Mouse (Mus musculus) forebrain, embryonic 14.5 days (tissue): Measurements from ENCODE around the gene Cntn1. TPM values are rescaled to one million over a fixed set of nuclear protein-coding genes. Genes with fewer than 3 reads are reported as not detected.
A peak's percentile ranks its signal among the peaks of the same experiment; 100 is the strongest.

Source experiments
- ATAC-seq: fragments of 200-750 bp; cut with Nextera tagmentation; 2 replicates; pipeline ENCODE4 v1.8.0; 2017; ENCODE audit warnings: mild to moderate bottlenecking, moderate library complexity
- DNase-seq: peaks from one replicate; pipeline ENCODE4 v3.0.0-alpha.2; 2015; ENCODE audit warnings: low spot score
- H3K27ac ChIP-seq: fragments of 300-500 bp; sonication (generic); 2 replicates; pipeline ENCODE4 v1.5.1; 2014; ENCODE audit warnings: low read depth, mild to moderate bottlenecking, control low read depth, low read length, moderate library complexity
- H3K27me3 ChIP-seq: fragments of 300-500 bp; sonication (generic); replicated peaks from 2 replicates; pipeline ENCODE4 v1.6.1; 2014; ENCODE audit warnings: low read length, control low read depth, mixed read lengths; ENCODE audit not compliant: control insufficient read depth, insufficient read depth
- H3K36me3 ChIP-seq: fragments of 300-500 bp; sonication (generic); 2 replicates; pipeline ENCODE4 v1.6.1; 2014; ENCODE audit warnings: low read length, control low read depth; ENCODE audit not compliant: control insufficient read depth, insufficient read depth
- H3K4me1 ChIP-seq: fragments of 300-500 bp; sonication (generic); 2 replicates; pipeline ENCODE4 v1.6.1; 2014; ENCODE audit warnings: antibody characterized with exemption, low read length, control low read depth; ENCODE audit not compliant: control insufficient read depth, insufficient read depth
- H3K4me2 ChIP-seq: fragments of 300-500 bp; sonication (generic); 2 replicates; pipeline ENCODE4 v1.6.1; 2014; ENCODE audit warnings: mild to moderate bottlenecking, control low read depth, low read length
- H3K4me3 ChIP-seq: fragments of 300-500 bp; sonication (generic); 2 replicates; pipeline ENCODE4 v1.5.1; 2014; ENCODE audit warnings: low read depth, low read length, control low read depth
- H3K9ac ChIP-seq: fragments of 300-500 bp; sonication (generic); 2 replicates; pipeline ENCODE4 v1.6.1; 2014; ENCODE audit warnings: mild to moderate bottlenecking, low read length, control low read depth, moderate library complexity
- H3K9me3 ChIP-seq: fragments of 300-500 bp; sonication (generic); replicated peaks from 2 replicates; pipeline ENCODE4 v1.6.1; 2016; ENCODE audit warnings: low read length, control low read depth, mixed read lengths; ENCODE audit not compliant: control insufficient read depth
- WGBS: fragments of 180-500 bp; shearing (Covaris S2); extraction: QIAGEN DNeasy Blood & Tissue Kit; methylation state at CpG from one replicate; pipeline ENCODE4 v1.1.7; 2014; 5-methylcytosine and 5-hydroxymethylcytosine counted together
- polyA plus RNA-seq: library from polyadenylated mRNA; unstranded; fragments of >200 nt; fragmentation: Nextera tagmentation; extraction: Ambion mirVana; gene quantifications from 2 replicates; pipeline ENCODE4 v1.2.1, GENCODE M21; 2014

The Cntn1 gene
- polyA plus RNA-seq, 1 experiment from 2014 or later, result 23.4 TPM

GRCm38 (mm10) chr15:92099410-92100174 is 48.6 kb downstream of the Cntn1 start:
- no peaks in the 10 kb centered on the region for H3K27me3 ChIP-seq
- 62% methylated on average over 5 of the region's 5 CpGs for WGBS

GRCm38 (mm10) chr15:92101956-92102355 is 51.0 kb downstream of the Cntn1 start:
- no peak overlapping the region for H3K4me2 ChIP-seq
- WGBS, result 84% methylated on average over 9 of the region's 9 CpGs
- H3K9me3 ChIP-seq, result no peaks in the 10 kb centered on the region
- H3K27me3 ChIP-seq, result no peaks in the 10 kb centered on the region
- H3K27ac ChIP-seq, result no peak overlapping the region
- no peak overlapping the region for H3K9ac ChIP-seq
- H3K36me3 ChIP-seq, result no peaks in the 10 kb centered on the region
- no peak overlapping the region for H3K4me3 ChIP-seq
- DNase-seq, result no peak
- no peaks in the 10 kb centered on the region for H3K4me1 ChIP-seq
- no peak for ATAC-seq

More at GRCm38 (mm10) chr15:92099410-92100174, 48.6 kb downstream of the Cntn1 start:
- Histone ChIP-seq H3K9me3 (no peaks in the 10 kb centered on the region), H3K4me2 (no peak overlapping the region), H3K4me1 (no peaks in the 10 kb centered on the region), H3K4me3 (no peak overlapping the region), H3K27ac (no peak overlapping the region), H3K36me3 (no peaks in the 10 kb centered on the region), H3K9ac (no peak overlapping the region)
- peak; percentile 7 for DNase-seq
- ATAC-seq, result no peak

- no peaks in the 10 kb centered on the region for H3K9me3 ChIP-seq
- DNase-seq (no peak), ATAC-seq (no peak)
- no peaks in the 10 kb centered on the region for H3K4me1 ChIP-seq
- H3K27ac ChIP-seq, result no peak overlapping the region
- H3K9ac ChIP-seq, result no peak overlapping the region
- no peak overlapping the region for H3K4me2 ChIP-seq
- H3K36me3 ChIP-seq, result no peaks in the 10 kb centered on the region
- H3K4me3 ChIP-seq, result no peak overlapping the region
- H3K27me3 ChIP-seq, result no peaks in the 10 kb centered on the region
Measured at GRCm38 (mm10) chr15:92112455-92112854, 61.5 kb downstream of the Cntn1 start.

GRCm38 (mm10) chr15:92132936-92133335 is 82.0 kb downstream of the Cntn1 start:
- WGBS, result 74% methylated on average over 3 of the region's 3 CpGs
- no peak overlapping the region for H3K4me2 ChIP-seq
- DNase-seq (peak; percentile 59), ATAC-seq (no peak)
- H3K4me1 ChIP-seq, result no peaks in the 10 kb centered on the region
- no peak overlapping the region for H3K27ac ChIP-seq
- H3K9ac ChIP-seq, result no peak overlapping the region
- no peak overlapping the region for H3K4me3 ChIP-seq
- no peaks in the 10 kb centered on the region for H3K36me3 ChIP-seq
- H3K27me3 ChIP-seq, result no peaks in the 10 kb centered on the region
- no peaks in the 10 kb centered on the region for H3K9me3 ChIP-seq

GRCm38 (mm10) chr15:92134254-92134653 is 83.3 kb downstream of the Cntn1 start:
- H3K36me3 ChIP-seq, result no peaks in the 10 kb centered on the region
- WGBS, result 83% methylated on average over 9 of the region's 9 CpGs

GRCm38 (mm10) chr15:92137026-92137425 is 86.1 kb downstream of the Cntn1 start:
- Histone ChIP-seq H3K4me1 (no peaks in the 10 kb centered on the region), H3K36me3 (no peaks in the 10 kb centered on the region), H3K9ac (no peak overlapping the region), H3K4me2 (no peak overlapping the region), H3K27me3 (no peaks in the 10 kb centered on the region), H3K27ac (no peak overlapping the region), H3K4me3 (no peak overlapping the region), H3K9me3 (no peaks in the 10 kb centered on the region)
- WGBS, result 60% methylated on average over 6 of the region's 6 CpGs
- peak; percentile 15 for DNase-seq
- no peak for ATAC-seq

More at GRCm38 (mm10) chr15:92134254-92134653, 83.3 kb downstream of the Cntn1 start:
- Histone ChIP-seq H3K4me2 (no peak overlapping the region), H3K9me3 (no peaks in the 10 kb centered on the region), H3K4me1 (no peaks in the 10 kb centered on the region), H3K27me3 (no peaks in the 10 kb centered on the region), H3K9ac (no peak overlapping the region), H3K4me3 (no peak overlapping the region), H3K27ac (no peak overlapping the region)
- no peak for ATAC-seq
- no peak for DNase-seq

- Histone ChIP-seq H3K4me2 (no peak overlapping the region), H3K27me3 (no peaks in the 10 kb centered on the region), H3K4me3 (no peak overlapping the region), H3K36me3 (no peaks in the 10 kb centered on the region), H3K9me3 (no peaks in the 10 kb centered on the region), H3K27ac (no peak overlapping the region), H3K4me1 (no peaks in the 10 kb centered on the region), H3K9ac (no peak overlapping the region)
- DNase-seq (no peak), ATAC-seq (no peak)
- 68% methylated on average over 4 of the region's 4 CpGs for WGBS
Measured at GRCm38 (mm10) chr15:92141972-92142371, 91.0 kb downstream of the Cntn1 start.

- no peaks in the 10 kb centered on the region for H3K27me3 ChIP-seq
- no peak overlapping the region for H3K9ac ChIP-seq
- H3K4me3 ChIP-seq, result no peak overlapping the region
- no peak overlapping the region for H3K27ac ChIP-seq
- no peaks in the 10 kb centered on the region for H3K36me3 ChIP-seq
- WGBS, result 31% methylated on average over 2 of the region's 2 CpGs
- no peak for ATAC-seq
- no peaks in the 10 kb centered on the region for H3K4me1 ChIP-seq
- H3K4me2 ChIP-seq, result no peak overlapping the region
- H3K9me3 ChIP-seq, result no peaks in the 10 kb centered on the region
- peak; percentile 17 for DNase-seq
Measured at GRCm38 (mm10) chr15:92154921-92155320, 104.0 kb downstream of the Cntn1 start.

GRCm38 (mm10) chr15:92160855-92161162 is 109.8 kb downstream of the Cntn1 start:
- Histone ChIP-seq H3K36me3 (no peaks in the 10 kb centered on the region), H3K27me3 (no peaks in the 10 kb centered on the region), H3K9me3 (no peaks in the 10 kb centered on the region), H3K4me1 (peaks cover 8% of the 10 kb centered on the region; the same call in 1 of the 2 replicates), H3K9ac (peak overlapping the region; percentile 55), H3K4me2 (peak overlapping the region; percentile 58), H3K4me3 (peak overlapping the region; percentile 27), H3K27ac (peak overlapping the region; percentile 59; the same call in 1 of the 2 replicates)
- WGBS, result 41% methylated on average over 10 of the region's 10 CpGs
- DNase-seq (no peak), ATAC-seq (no peak)
